Mouse (Mus musculus) kidney, adult 2 months (tissue): ENCODE measurements around the gene Thumpd2. TPM values are rescaled to one million over a fixed set of nuclear protein-coding genes. Genes with fewer than 3 reads are reported as not detected.

Experiments
- DNase-seq: peaks from one replicate; pipeline ENCODE4 v3.0.0; 2021
- H3K27ac ChIP-seq: fragments of 200-500 bp; 2 replicates; pipeline ENCODE4 v1.5.1; 2012; ENCODE audit warnings: low read depth, low read length, control low read depth, inconsistent platforms; ENCODE audit not compliant: insufficient read depth
- H3K27me3 ChIP-seq: fragments of 200-500 bp; replicated peaks from 2 replicates; pipeline ENCODE4 v1.6.1; 2012; ENCODE audit warnings: mild to moderate bottlenecking, moderate library complexity, low read length, inconsistent platforms; ENCODE audit not compliant: control insufficient read depth, insufficient read depth
- H3K36me3 ChIP-seq: fragments of 200-500 bp; 2 replicates; pipeline ENCODE4 v1.6.1; 2012; ENCODE audit warnings: mild to moderate bottlenecking, moderate library complexity, low read length, inconsistent platforms; ENCODE audit not compliant: control insufficient read depth, insufficient read depth
- H3K4me1 ChIP-seq: fragments of 200-500 bp; 2 replicates; pipeline ENCODE4 v1.6.1; 2011; ENCODE audit warnings: low read length; ENCODE audit not compliant: control insufficient read depth, insufficient read depth
- H3K4me3 ChIP-seq: fragments of 200-500 bp; 2 replicates; pipeline ENCODE4 v1.5.1; 2011; ENCODE audit warnings: mild to moderate bottlenecking, low read depth, low read length, control low read depth; ENCODE audit not compliant: insufficient read depth
- CTCF ChIP-seq: fragments of 200-500 bp; conservative IDR thresholded peaks from 2 replicates; pipeline ENCODE4 v1.5.1; 2011; ENCODE audit warnings: low read depth, mild to moderate bottlenecking, control low read depth, low read length, moderate library complexity, mixed read lengths; ENCODE audit not compliant: insufficient read depth, insufficient read length
- POLR2A ChIP-seq: fragments of 200-500 bp; IDR thresholded peaks from one replicate; pipeline ENCODE4 v1.6.1; 2011; ENCODE audit warnings: low read depth, low read length, control low read depth
- WGBS: fragments of 180-500 bp; shearing (Covaris S2); methylation state at CpG from one replicate; pipeline ENCODE4 v1.1.7; 2018; 5-methylcytosine and 5-hydroxymethylcytosine counted together
- polyA plus RNA-seq: library from polyadenylated mRNA; depleted of rRNA; stranded (reverse); fragments of >200 nt; gene quantifications from 2 replicates; pipeline ENCODE4 v1.2.3, GENCODE M21; 2012

Thumpd2 gene
- polyA plus RNA-seq, 1 experiment, result 2.3 TPM

DNA sequence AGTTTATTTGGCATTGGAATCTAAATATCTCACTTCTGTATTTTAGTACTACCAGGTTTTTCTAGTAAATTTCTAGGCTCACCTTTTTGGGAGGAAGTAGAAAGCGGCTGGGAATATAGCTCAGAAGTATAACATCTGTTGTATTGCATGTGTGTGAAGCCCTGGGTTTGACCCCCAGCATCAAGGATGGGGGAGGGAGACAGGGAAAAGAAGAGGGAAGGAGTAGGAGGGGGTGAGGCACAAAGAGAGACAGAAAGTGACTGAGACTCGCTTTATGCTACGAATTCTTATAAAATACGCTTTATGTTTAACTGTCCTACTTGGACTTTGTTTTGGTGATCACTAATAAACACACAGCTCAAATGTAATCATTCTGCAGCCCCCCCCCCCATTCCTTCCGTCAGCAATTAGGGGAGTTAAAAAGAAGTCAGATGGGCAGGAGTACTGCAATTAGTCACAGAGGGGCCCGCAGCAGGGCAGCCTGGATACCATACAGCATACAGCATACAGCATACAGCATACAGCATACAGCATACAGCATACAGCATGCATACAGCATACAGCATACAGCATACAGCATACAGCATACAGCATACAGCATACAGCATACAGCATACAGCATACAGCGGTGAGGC lies 16.8 kb downstream of the Thumpd2 start:
- Histone ChIP-seq H3K4me3 (no peak overlapping the region), H3K27me3 (no peaks in the 10 kb centered on the region), H3K27ac (no peak overlapping the region), H3K36me3 (no peaks in the 10 kb centered on the region; the same call in 1 of the 2 replicates), H3K4me1 (no peaks in the 10 kb centered on the region)
- no peak for TF ChIP-seq CTCF
- no peak for DNase-seq
- WGBS, result 92% methylated on average over 7 of the region's 7 CpGs

DNA sequence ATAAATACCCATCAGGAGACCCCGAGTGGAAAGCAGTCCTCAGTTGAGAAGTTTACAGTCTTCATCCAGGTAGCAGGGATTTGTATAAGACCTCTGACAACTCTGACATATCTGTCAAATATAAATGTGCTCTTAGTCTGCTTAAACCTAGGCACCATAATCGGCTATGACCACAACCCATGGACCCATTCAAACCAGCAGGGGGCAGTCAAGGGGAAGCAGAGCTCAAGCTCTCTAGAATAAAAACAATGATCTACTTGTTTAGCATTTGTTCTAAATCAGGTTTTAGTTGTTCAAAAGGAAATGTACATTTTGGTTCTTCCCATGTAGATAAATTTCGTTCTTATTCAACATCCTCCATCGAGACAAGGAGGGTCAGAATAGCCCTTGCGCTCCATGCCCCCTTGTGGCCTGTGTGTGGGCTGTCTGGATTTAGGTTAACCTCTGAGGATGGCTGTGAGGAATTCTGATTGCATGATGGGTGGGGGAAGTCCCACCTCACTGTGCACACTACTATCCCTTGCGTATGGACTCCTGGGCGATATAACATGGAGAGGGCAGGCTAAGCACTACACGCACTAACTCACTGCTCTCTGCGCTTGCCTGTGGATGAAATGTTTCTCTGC lies 19.2 kb downstream of the Thumpd2 start:
- Histone ChIP-seq H3K27me3 (no peaks in the 10 kb centered on the region), H3K27ac (no peak overlapping the region), H3K4me1 (no peaks in the 10 kb centered on the region), H3K36me3 (no peaks in the 10 kb centered on the region; the same call in none of the 2 replicates), H3K4me3 (no peak overlapping the region)
- 92% methylated on average over 9 of the region's 9 CpGs for WGBS
- DNase-seq, result peak; percentile 37
- TF ChIP-seq POLR2A (no peak), CTCF (peak; percentile 52)

- H3K4me1 ChIP-seq, result no peaks in the 10 kb centered on the region
- no peak overlapping the region for H3K4me3 ChIP-seq
- DNase-seq, result no peak
- H3K36me3 ChIP-seq, result no peaks in the 10 kb centered on the region; the same call in none of the 2 replicates
- no peak overlapping the region for H3K27ac ChIP-seq
- WGBS, result 94% methylated on average over 6 of the region's 6 CpGs
- TF ChIP-seq POLR2A (no peak), CTCF (no peak)
- H3K27me3 ChIP-seq, result no peaks in the 10 kb centered on the region
Observed at GRCm38 (mm10) chr17:81045115-81045514, 19.8 kb downstream of the Thumpd2 start.

DNA sequence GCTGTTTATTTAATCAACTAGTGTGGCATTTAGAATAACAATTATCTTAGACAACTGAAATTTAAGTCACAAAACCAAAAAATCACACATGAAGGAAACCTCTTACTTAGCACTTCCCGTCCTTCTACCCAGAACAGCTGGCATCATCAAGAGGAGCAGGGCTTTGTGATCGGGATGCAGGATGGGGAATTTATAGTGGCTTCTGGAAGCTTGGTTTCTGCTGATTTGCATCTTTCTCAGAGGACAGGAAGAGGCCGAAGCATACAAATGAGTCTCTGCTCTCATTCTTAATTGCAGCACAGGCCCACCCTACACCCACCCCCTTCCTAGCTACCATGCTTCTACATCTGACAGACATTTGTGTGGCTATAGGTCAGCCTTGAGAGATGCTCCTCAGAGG lies 20.5 kb downstream of the Thumpd2 start:
- 91% methylated on average over 3 of the region's 3 CpGs for WGBS

DNA sequence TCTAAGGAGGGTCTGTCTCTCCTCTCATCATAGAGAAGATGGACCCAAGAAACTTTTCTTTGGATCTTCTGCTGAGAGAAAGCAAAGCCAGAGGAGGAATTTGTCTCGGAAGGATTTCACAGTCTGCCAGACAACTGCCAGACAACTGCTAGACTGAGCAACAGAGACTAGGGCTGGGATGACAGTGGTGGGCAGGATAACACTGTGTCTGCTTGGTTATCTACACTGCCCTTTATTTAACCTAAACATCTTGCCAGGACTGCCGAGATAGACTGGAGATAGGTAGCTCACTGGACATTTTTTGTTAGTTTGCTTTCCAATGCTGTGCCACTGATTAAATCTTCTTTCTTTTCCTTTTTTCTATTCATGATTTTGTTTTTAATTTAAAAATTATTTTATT lies 23.2 kb downstream of the Thumpd2 start:
- TF ChIP-seq POLR2A, result no peak
- no peak for TF ChIP-seq CTCF
- DNase-seq, result no peak
- Histone ChIP-seq H3K27me3 (no peaks in the 10 kb centered on the region), H3K4me1 (no peaks in the 10 kb centered on the region), H3K27ac (no peak overlapping the region), H3K36me3 (peaks cover 2% of the 10 kb centered on the region), H3K4me3 (no peak overlapping the region)
- WGBS, result 86% methylated on average over 2 of the region's 2 CpGs

More for the DNA sequence above, 20.5 kb downstream of the Thumpd2 start:
- DNase-seq, result no peak
- no peaks in the 10 kb centered on the region for H3K4me1 ChIP-seq
- TF ChIP-seq CTCF, result no peak
- TF ChIP-seq POLR2A, result no peak
- H3K36me3 ChIP-seq, result peaks cover 2% of the 10 kb centered on the region
- no peaks in the 10 kb centered on the region for H3K27me3 ChIP-seq
- H3K4me3 ChIP-seq, result no peak overlapping the region
- no peak overlapping the region for H3K27ac ChIP-seq

DNA sequence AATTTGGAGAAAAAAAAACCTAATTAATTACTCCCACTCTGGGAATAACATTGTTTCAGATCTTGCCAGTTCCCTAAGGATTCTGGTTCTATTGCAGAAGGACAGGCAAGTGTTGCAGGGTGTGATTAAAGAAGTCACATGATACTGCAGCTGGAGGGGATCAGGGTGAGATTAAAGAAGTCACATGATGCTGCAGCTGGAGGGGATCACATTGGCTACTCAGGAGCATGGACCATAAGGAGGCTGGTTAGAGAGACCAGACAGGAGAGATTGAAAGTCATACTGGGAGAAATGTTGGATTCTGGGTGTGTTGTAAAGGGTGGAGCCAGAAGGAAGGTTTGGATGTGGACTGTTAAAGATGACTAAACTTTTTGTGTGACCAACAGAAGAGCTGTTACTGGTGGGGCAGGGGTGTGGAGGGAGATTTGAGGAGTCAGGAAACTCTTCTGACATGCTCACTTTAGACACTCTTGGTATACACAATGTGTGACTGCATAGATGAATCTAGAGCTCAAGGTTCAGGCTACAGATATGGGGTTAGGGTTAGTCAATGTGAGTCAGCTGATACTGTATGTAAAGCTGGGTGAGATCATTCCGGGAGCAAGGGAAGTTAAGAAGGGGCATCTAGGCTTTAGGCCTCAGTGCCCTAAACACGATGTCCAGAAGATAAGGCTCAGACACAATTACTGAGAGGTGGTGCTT lies 26.0 kb downstream of the Thumpd2 start:
- Histone ChIP-seq H3K36me3 (peaks cover 4% of the 10 kb centered on the region), H3K4me1 (no peaks in the 10 kb centered on the region), H3K27ac (no peak overlapping the region), H3K27me3 (no peaks in the 10 kb centered on the region), H3K4me3 (no peak overlapping the region)
- WGBS, result 89% methylated on average over 2 of the region's 2 CpGs
- TF ChIP-seq POLR2A (no peak), CTCF (no peak)
- DNase-seq, result no peak

- 77% methylated on average over 5 of the region's 5 CpGs for WGBS
Observed at GRCm38 (mm10) chr17:81035354-81035753, 29.5 kb downstream of the Thumpd2 start.

More at GRCm38 (mm10) chr17:81035354-81035753, 29.5 kb downstream of the Thumpd2 start:
- Histone ChIP-seq H3K4me3 (no peak overlapping the region), H3K27me3 (no peaks in the 10 kb centered on the region), H3K27ac (no peak overlapping the region), H3K36me3 (peaks cover 4% of the 10 kb centered on the region), H3K4me1 (no peaks in the 10 kb centered on the region)
- no peak for TF ChIP-seq POLR2A
- no peak for TF ChIP-seq CTCF
- no peak for DNase-seq
